In genomic region chr1:165583529-165584184, GRCm38 (mm10) we compare ENCODE assay signal across 8 mouse cellular contexts. TPM values are rescaled to one million over a fixed set of nuclear protein-coding genes. Genes with fewer than 3 reads are reported as not detected.
DNase-seq lines count a peak whose midpoint lies in the region; ATAC-seq and TF ChIP-seq lines count a peak whose summit lies in the region.

No protein-coding gene starts in this region.

- H3K79me2 ChIP-seq in C2C12 (ENCODE audit: control insufficient read depth, insufficient read depth): no peaks in the 10 kb centered on the region

- TF ChIP-seq CTCF in C2C12 (IDR thresholded peaks at IDR 0.05; ENCODE audit: control insufficient read depth, insufficient read depth, insufficient read length): peak; percentile 92
- TF ChIP-seq CTCF in bone marrow macrophage, adult 2 months (IDR thresholded peaks at IDR 0.05; ENCODE audit: low read depth, low read length): peak; percentile 82

- H3K36me3 ChIP-seq in C2C12 (ENCODE audit: control insufficient read depth, insufficient read depth): no peaks in the 10 kb centered on the region
- no peaks in the 10 kb centered on the region for H3K36me3 ChIP-seq in heart, embryonic 11.5 days (ENCODE audit: control insufficient read depth, insufficient read depth, low read length)
- H3K36me3 ChIP-seq in kidney, embryonic 16.5 days (ENCODE audit: insufficient read depth, low read length): no peaks in the 10 kb centered on the region
- H3K36me3 ChIP-seq in limb, embryonic 15.5 days: no peaks in the 10 kb centered on the region

- peak; percentile 74 to 77 for DNase-seq in spleen, postnatal 36 days (ENCODE audit: low spot score in 2 of 2)

- H3K9me3 ChIP-seq in heart, embryonic 11.5 days (replicated peaks; ENCODE audit: control insufficient read depth, low read length): no peaks in the 10 kb centered on the region
- peaks cover 5% of the 10 kb centered on the region; the same call in 1 of the 2 replicates for H3K9me3 ChIP-seq in kidney, embryonic 16.5 days (ENCODE audit: low read length)
- no peaks in the 10 kb centered on the region for H3K9me3 ChIP-seq in limb, embryonic 15.5 days

- ATAC-seq in erythroblast, adult 5-6 weeks (replicated peaks; ENCODE audit: low FRiP score, poor library complexity, severe bottlenecking): peak; percentile 88
- peak; percentile 60; the same call in 1 of the 2 replicates for ATAC-seq in heart, embryonic 11.5 days (replicated peaks; ENCODE audit: insufficient number of reproducible peaks, low FRiP score, low TSS enrichment)
- ATAC-seq in kidney, embryonic 16.5 days (ENCODE audit: low FRiP score, low TSS enrichment): peak; percentile 69
- ATAC-seq in limb, embryonic 15.5 days (ENCODE audit: insufficient number of reproducible peaks, low FRiP score, low TSS enrichment, low read depth): peak; percentile 76; the same call in 1 of the 2 replicates
- peak; percentile 92 for ATAC-seq in monocyte, adult 5-6 weeks (replicated peaks; ENCODE audit: insufficient number of reproducible peaks, low FRiP score, low TSS enrichment, poor library complexity, severe bottlenecking)

- H3K4me2 ChIP-seq in heart, embryonic 11.5 days: no peak overlapping the region
- H3K4me2 ChIP-seq in kidney, embryonic 16.5 days (replicated peaks; ENCODE audit: low read depth, low read length): no peak overlapping the region
- H3K4me2 ChIP-seq in limb, embryonic 15.5 days: no peak overlapping the region

- WGBS in heart, embryonic 11.5 days (ENCODE audit: insufficient replicate concordance): 30% methylated on average over 12 of the region's 12 CpGs
- WGBS in kidney, embryonic 16.5 days: 25% methylated on average over 12 of the region's 12 CpGs
- 30% methylated on average over 12 of the region's 12 CpGs for WGBS in limb, embryonic 15.5 days

- H3K4me1 ChIP-seq in bone marrow macrophage, adult 2 months (ENCODE audit: control insufficient read depth, insufficient read depth, low read length): peaks cover 18% of the 10 kb centered on the region
- peaks cover 10% of the 10 kb centered on the region for H3K4me1 ChIP-seq in heart, embryonic 11.5 days (ENCODE audit: control insufficient read depth, insufficient read depth, low read length)
- peaks cover 20% of the 10 kb centered on the region for H3K4me1 ChIP-seq in kidney, embryonic 16.5 days (ENCODE audit: insufficient read depth, low read length)
- H3K4me1 ChIP-seq in limb, embryonic 15.5 days: peaks cover 8% of the 10 kb centered on the region

- H3K27ac ChIP-seq in bone marrow macrophage, adult 2 months (ENCODE audit: insufficient read depth, low read depth, low read length): no peak overlapping the region
- H3K27ac ChIP-seq in heart, embryonic 11.5 days (ENCODE audit: low read depth, low read length): no peak overlapping the region
- no peak overlapping the region for H3K27ac ChIP-seq in kidney, embryonic 16.5 days (ENCODE audit: low read length)
- no peak overlapping the region for H3K27ac ChIP-seq in limb, embryonic 15.5 days

- H3K9ac ChIP-seq in heart, embryonic 11.5 days (ENCODE audit: low read depth, low read length): no peak overlapping the region
- no peak overlapping the region for H3K9ac ChIP-seq in kidney, embryonic 16.5 days (replicated peaks; ENCODE audit: low read length)
- H3K9ac ChIP-seq in limb, embryonic 15.5 days: no peak overlapping the region

- H3K4me3 ChIP-seq in C2C12 (ENCODE audit: insufficient read depth, poor library complexity, severe bottlenecking): no peak overlapping the region
- H3K4me3 ChIP-seq in bone marrow macrophage, adult 2 months (ENCODE audit: insufficient read depth, low read length): no peak overlapping the region
- no peak overlapping the region for H3K4me3 ChIP-seq in heart, embryonic 11.5 days (ENCODE audit: low read depth, low read length)
- H3K4me3 ChIP-seq in kidney, embryonic 16.5 days (ENCODE audit: low read length): no peak overlapping the region
- H3K4me3 ChIP-seq in limb, embryonic 15.5 days: no peak overlapping the region

- H3K27me3 ChIP-seq in C2C12 (ENCODE audit: control insufficient read depth, insufficient read depth, insufficient read length): no peaks in the 10 kb centered on the region
- H3K27me3 ChIP-seq in heart, embryonic 11.5 days (ENCODE audit: control insufficient read depth, insufficient read depth, low read length): no peaks in the 10 kb centered on the region
- H3K27me3 ChIP-seq in kidney, embryonic 16.5 days (ENCODE audit: insufficient read depth, low read length): no peaks in the 10 kb centered on the region
- no peaks in the 10 kb centered on the region for H3K27me3 ChIP-seq in limb, embryonic 15.5 days

- no peak for TF ChIP-seq POLR2A in bone marrow macrophage, adult 2 months (IDR thresholded peaks at IDR 0.05; ENCODE audit: borderline replicate concordance, low read depth, low read length)

- no peak overlapping the region for H3ac ChIP-seq in C2C12 (ENCODE audit: control insufficient read depth, insufficient read length, low read depth)

- no peaks in the 10 kb centered on the region for H3K79me3 ChIP-seq in C2C12 (ENCODE audit: low read depth)

TF ChIP-seq in C2C12, 6 proteins besides CTCF, POLR2A, EP300 and RAD21:
- TF ChIP-seq MAX (IDR thresholded peaks at IDR 0.05) (no peak), CEBPB (IDR thresholded peaks at IDR 0.05; ENCODE audit: low read depth) (no peak), USF1 (IDR thresholded peaks at IDR 0.05; ENCODE audit: low read depth) (no peak), MYOD1 (IDR thresholded peaks at IDR 0.05; ENCODE audit: control insufficient read depth, insufficient read length, low read depth) (no peak), MYOG (IDR thresholded peaks at IDR 0.05; ENCODE audit: control insufficient read depth, extremely low read depth, insufficient read length) (no peak), FOSL1 (IDR thresholded peaks at IDR 0.05; ENCODE audit: insufficient read depth, low read length, poor library complexity, severe bottlenecking) (no peak)

RNA-seq across cellular contexts. Expression of gene Mpzl1, which starts 50.7 kb away (rescaled TPM):
- 32.1 TPM for polyA plus RNA-seq in C2C12 (2012; fragmentation: generic; extraction: Trizol)
- polyA plus RNA-seq in bone marrow macrophage, adult 2 months (2012; ENCODE audit: insufficient read depth, insufficient read length, missing spikeins): 2.8 and 5.4 TPM in 2 replicates
- total RNA-seq in erythroblast, adult 5-6 weeks (2015; ENCODE audit: low replicate concordance): 0.19 and 7.5 TPM in 2 replicates
- 0.51 and 2.0 TPM in 2 replicates for total RNA-seq in erythroblast, adult 5-6 weeks (2017; ENCODE audit: low replicate concordance)
- 129 and 143 TPM in 2 replicates for polyA plus RNA-seq in heart, embryonic 11.5 days (2014; fragmentation: Nextera tagmentation; extraction: Ambion mirVana)
- 221 and 236 TPM in 2 replicates for polyA plus RNA-seq in kidney, embryonic 16.5 days (2015; fragmentation: Nextera tagmentation; extraction: Ambion mirVana)
- polyA plus RNA-seq in limb, embryonic 15.5 days (2015; fragmentation: Nextera tagmentation; extraction: Ambion mirVana): 165 and 169 TPM in 2 replicates
- total RNA-seq in monocyte, adult 5-6 weeks (2017): not detected in 3 replicates
